Mouse (Mus musculus): ENCODE measurements around the gene Thap12.

Thap12 gene

DNA sequence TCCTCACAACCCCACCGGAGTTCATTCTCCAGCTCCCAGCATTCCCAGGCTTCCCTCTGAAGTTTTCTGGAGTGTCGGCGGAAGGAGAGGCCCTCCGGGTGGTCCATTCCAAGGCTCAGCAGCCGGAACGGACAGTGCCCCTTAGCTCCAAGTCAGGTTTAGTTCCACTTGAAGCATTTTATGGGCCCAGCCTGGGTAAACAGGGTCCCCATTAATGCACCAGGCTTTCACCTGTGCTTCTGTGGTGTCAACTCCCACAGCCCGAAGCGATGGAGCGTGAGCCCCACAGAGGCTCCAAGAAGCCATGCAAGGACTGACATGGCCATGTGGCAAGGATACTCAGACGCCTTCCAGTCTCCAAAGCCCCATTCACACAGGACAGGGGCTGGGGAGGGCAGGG lies 61.0 kb downstream of the Thap12 start:
- DNase-seq, result no peak

GRCm38 (mm10) chr7:98767261-98767660 lies 64.4 kb downstream of the Thap12 start:
- no peak for DNase-seq

Measured in cerebellum, adult 8-10 months (tissue).